Mouse (Mus musculus) left cerebral cortex, adult 18-20 months (tissue): ENCODE measurements at regions not wholly inside any gene's neighbourhood (a gene's known extent, or its start where the extent isn't known, plus 50 kb on each side); places are given as distances from the start of the nearest gene placed in this dataset.

Experiments
- DNase-seq, 2 experiments: peaks; one replicate each; pipeline ENCODE4 v3.0.0; 2021 to 2022; ENCODE audit warnings: low spot score in 2 of 2, mixed read lengths in 1 of 2

DNA sequence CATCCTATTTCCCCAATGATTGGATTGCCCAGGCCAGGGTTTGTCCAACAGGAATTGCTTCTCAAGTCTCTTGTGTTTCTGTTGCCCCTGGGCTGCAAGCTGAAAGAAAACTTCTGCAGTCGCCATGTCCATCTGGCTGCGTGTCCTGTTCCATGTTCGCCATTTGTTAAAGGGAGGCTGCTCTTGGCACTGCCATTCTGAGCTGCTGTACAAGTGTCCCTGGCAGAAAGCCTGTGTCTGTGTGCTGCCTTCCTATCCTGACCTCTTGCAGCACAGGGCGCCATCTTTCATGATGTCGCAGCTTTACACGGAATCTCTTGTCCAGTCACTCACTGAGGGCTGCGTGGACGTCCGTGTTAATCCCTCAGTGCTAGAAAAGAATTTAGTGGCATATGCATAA lies 349.2 kb downstream of the Agtpbp1 start:
- no peak for DNase-seq

DNA sequence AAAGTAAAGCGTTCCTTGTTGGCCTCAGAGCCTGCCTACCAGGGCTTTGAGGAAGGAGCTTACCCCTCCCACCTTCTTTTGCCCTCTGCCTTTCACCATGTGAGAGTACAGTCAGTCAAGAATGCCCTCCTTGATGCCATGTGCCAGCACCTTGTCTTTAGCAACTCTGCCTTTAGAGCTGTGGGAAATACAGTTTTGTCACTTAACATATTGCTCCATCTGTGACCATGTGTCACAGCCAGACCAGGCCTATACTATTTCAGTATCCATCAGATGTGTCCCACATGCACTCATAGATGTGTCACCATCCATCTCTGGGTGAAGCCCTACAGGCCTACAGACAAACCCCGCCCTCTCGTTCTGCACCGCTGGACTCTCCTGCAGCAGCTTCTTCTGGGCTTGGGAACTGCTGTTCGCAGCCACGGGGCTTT lies 355.9 kb downstream of the Agtpbp1 start:
- DNase-seq, result no peak

DNA sequence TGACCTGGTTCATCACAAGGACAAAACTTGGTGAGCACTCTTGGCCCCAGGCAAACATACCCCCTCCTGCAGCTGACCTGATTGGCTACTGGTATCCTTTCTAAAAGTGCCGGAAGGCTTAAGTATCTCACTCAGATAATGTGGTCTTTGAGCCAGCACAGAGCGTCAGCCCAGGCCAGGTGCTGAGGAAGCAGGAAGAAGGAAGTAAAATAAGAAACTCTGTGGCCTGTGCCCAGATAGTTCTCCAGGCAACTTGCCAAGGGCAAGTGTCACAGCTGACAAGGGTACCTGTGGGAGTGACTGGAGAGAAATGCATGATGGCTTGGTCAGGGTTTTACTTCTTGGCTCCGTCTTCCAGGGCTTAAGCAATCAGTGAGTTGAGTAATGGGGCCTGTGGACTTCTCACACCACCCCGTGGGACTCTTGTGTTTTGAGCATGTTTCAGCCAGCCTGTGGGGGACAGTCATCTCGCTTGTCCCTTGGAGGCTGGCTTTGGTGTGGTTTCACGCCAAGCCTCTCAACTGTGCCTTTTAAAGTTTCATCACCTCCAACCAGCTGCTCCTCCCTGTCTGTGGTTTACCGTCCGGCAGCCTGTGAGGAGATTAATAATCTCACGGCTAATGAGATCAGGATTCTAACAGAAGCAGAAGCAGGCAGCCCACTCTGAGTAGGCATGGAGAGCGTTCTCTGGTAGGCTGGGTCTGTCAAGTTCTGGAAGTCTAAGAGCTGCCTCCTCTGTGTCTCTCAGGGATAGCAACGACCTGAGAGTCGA lies 356.8 kb downstream of the Agtpbp1 start:
- no peak for DNase-seq

GRCm38 (mm10) chr13:59227523-59228058 lies 357.4 kb downstream of the Agtpbp1 start:
- no peak for DNase-seq

DNA sequence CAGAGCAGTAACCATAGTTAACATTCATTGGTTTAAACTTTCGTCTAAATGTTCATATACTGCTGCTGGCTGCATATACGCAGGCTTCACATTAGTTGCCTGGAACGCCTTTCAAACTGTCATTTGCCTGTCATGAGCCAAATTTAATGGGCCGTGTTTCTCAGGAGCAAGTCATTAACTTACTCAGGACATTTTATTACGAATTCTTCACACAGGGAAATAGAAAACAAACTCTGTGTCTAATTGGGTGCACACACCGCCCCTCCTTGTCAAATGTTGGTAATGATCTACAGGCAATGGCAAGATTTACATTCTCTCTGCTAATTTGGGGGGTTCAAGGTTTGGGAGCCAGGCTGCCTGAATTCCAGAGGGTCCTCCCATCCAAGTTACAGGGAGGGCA lies 364.4 kb downstream of the Agtpbp1 start:
- DNase-seq, result no peak

- peak in 1 of 2 experiments; percentile 43 for DNase-seq
Measured at GRCm38 (mm10) chr13:59220156-59220555, 364.9 kb downstream of the Agtpbp1 start.

DNA sequence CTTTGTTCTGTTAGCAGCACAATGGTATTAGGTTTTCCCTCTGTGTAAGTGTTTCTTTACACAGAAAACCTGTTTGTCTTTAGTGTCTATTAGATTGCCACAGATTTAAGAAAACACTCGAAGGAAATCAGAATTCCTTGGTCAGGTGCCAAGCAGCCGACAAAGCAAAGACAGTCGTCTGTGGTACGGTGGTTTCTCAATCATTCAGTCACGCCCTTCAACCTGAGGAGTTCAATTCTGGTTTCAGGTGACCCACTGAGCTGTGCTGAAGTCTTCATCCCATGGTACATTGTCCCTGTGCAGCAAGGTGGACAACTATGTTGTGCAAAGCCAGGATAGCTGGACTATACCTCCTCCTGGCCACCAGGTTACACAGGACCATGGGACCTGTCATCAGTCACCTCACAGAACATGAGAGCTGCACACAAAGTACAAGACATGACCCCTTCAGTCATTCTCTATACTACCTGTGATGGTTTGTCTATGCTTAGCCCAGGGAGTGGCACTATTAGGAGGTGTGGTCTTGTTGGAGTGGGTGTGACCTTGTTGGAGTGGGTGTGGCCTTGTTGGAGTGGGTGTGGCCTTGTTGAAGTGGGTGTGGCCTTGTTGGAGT lies 368.2 kb downstream of the Agtpbp1 start:
- no peak for DNase-seq

GRCm38 (mm10) chr13:59212296-59212701 lies 372.7 kb downstream of the Agtpbp1 start:
- peak; percentile 66 to 75 for DNase-seq

GRCm38 (mm10) chr13:59210828-59211227 lies 374.2 kb downstream of the Agtpbp1 start:
- no peak for DNase-seq

DNA sequence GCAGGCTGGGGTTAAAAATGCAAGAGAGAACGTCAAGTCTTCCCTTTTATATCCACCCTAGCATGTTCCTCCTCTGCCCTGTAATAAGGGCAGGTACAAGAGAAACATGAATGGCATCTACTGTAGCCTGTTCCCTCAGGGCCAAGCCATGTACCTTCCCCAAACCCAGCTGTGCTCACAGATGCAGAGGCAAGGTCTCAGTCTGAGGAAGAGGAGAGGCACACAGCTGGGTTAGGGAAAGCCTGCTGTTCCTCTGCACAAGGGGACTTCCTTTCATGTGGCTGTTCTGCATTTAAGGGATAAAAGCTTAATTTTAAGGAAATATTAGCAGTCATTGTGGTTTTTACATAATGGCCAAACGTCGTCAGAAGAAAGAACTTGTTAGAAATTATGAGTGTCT lies 378.8 kb downstream of the Agtpbp1 start:
- no peak for DNase-seq

GRCm38 (mm10) chr13:59204506-59204905 lies 380.5 kb downstream of the Agtpbp1 start:
- no peak for DNase-seq

GRCm38 (mm10) chr13:59196311-59196710 lies 388.7 kb downstream of the Agtpbp1 start:
- no peak for DNase-seq

GRCm38 (mm10) chr13:59188431-59188830 lies 382.1 kb downstream of the Ntrk2 start:
- no peak for DNase-seq
